Mouse (Mus musculus) midbrain, embryonic 13.5 days (tissue): Measurements from ENCODE around the gene Dusp19. TPM values are rescaled to one million over a fixed set of nuclear protein-coding genes. Genes with fewer than 3 reads are reported as not detected.

Experiments used
- ATAC-seq: fragments of 200-750 bp; cut with Nextera tagmentation; 2 replicates; pipeline ENCODE4 v1.8.0; 2017; ENCODE audit warnings: mild to moderate bottlenecking, moderate TSS enrichment, moderate library complexity
- H3K27ac ChIP-seq: fragments of 300-500 bp; sonication (generic); 2 replicates; pipeline ENCODE4 v1.5.1; 2015; ENCODE audit warnings: inconsistent platforms, mild to moderate bottlenecking, moderate library complexity
- H3K27me3 ChIP-seq: fragments of 300-500 bp; sonication (generic); 2 replicates; pipeline ENCODE4 v1.6.1; 2015; ENCODE audit warnings: mild to moderate bottlenecking, inconsistent platforms
- H3K36me3 ChIP-seq: fragments of 300-500 bp; sonication (generic); 2 replicates; pipeline ENCODE4 v1.6.1; 2015; ENCODE audit warnings: mild to moderate bottlenecking, inconsistent platforms
- H3K4me1 ChIP-seq: fragments of 300-500 bp; sonication (generic); replicated peaks from 2 replicates; pipeline ENCODE4 v1.6.1; 2015; ENCODE audit warnings: inconsistent platforms
- H3K4me2 ChIP-seq: fragments of 300-500 bp; sonication (generic); replicated peaks from 2 replicates; pipeline ENCODE4 v1.6.1; 2015; ENCODE audit warnings: moderate library complexity, mild to moderate bottlenecking, inconsistent platforms
- H3K4me3 ChIP-seq: fragments of 300-500 bp; sonication (generic); replicated peaks from 2 replicates; pipeline ENCODE4 v1.5.1; 2015; ENCODE audit warnings: mild to moderate bottlenecking, inconsistent platforms
- H3K9ac ChIP-seq: fragments of 300-500 bp; sonication (generic); replicated peaks from 2 replicates; pipeline ENCODE4 v1.6.1; 2015; ENCODE audit warnings: mild to moderate bottlenecking, inconsistent platforms
- H3K9me3 ChIP-seq: fragments of 300-500 bp; sonication (generic); 2 replicates; pipeline ENCODE4 v1.6.1; 2016; ENCODE audit warnings: mild to moderate bottlenecking, inconsistent platforms
- WGBS: fragments of 180-500 bp; shearing (Covaris S2); methylation state at CpG from one replicate; pipeline ENCODE4 v1.1.7; 2015; 5-methylcytosine and 5-hydroxymethylcytosine counted together
- polyA plus RNA-seq: library from polyadenylated mRNA; unstranded; fragments of >200 nt; fragmentation: Nextera tagmentation; extraction: Ambion mirVana; gene quantifications from 2 replicates; pipeline ENCODE4 v1.2.1, GENCODE M21; 2015

Gene Dusp19
- polyA plus RNA-seq, 1 experiment from 2014 or later = 17.3 TPM

DNA sequence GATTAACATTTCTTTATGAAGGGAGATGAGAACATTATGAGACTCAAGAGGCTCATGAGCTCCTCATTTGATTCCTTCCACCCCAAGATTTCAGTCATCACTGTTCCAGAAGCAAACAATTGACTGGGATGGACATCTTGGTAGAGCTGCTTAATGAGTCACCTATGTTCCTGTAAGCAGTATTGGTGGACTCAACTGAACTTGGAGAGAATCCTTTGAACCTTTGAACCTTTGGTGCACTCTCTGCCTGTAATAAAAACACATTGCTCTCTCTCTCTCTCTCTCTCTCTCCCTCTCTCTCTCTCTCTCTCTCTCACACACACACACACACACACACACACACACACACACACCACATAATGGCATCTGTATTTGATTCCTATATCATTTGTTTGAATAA lies 16.2 kb upstream of the Dusp19 start:
- no peak for ATAC-seq
- H3K9ac ChIP-seq = no peak overlapping the region
- no peaks in the 10 kb centered on the region for H3K4me1 ChIP-seq
- no peaks in the 10 kb centered on the region for H3K27me3 ChIP-seq
- no peaks in the 10 kb centered on the region for H3K36me3 ChIP-seq
- H3K27ac ChIP-seq = no peak overlapping the region
- no peaks in the 10 kb centered on the region for H3K9me3 ChIP-seq
- no peak overlapping the region for H3K4me2 ChIP-seq
- H3K4me3 ChIP-seq = no peak overlapping the region

- ATAC-seq = no peak
- H3K27ac ChIP-seq = no peak overlapping the region
- H3K27me3 ChIP-seq = no peaks in the 10 kb centered on the region
- H3K4me1 ChIP-seq = no peaks in the 10 kb centered on the region
- H3K4me3 ChIP-seq = no peak overlapping the region
- H3K4me2 ChIP-seq = no peak overlapping the region
- H3K36me3 ChIP-seq = no peaks in the 10 kb centered on the region
- no peak overlapping the region for H3K9ac ChIP-seq
- whole genome bisulfite sequencing = 95% methylated on average over 13 of the region's 13 CpGs
- no peaks in the 10 kb centered on the region for H3K9me3 ChIP-seq
Observed at GRCm38 (mm10) chr2:80602756-80603155, 14.1 kb upstream of the Dusp19 start.

DNA sequence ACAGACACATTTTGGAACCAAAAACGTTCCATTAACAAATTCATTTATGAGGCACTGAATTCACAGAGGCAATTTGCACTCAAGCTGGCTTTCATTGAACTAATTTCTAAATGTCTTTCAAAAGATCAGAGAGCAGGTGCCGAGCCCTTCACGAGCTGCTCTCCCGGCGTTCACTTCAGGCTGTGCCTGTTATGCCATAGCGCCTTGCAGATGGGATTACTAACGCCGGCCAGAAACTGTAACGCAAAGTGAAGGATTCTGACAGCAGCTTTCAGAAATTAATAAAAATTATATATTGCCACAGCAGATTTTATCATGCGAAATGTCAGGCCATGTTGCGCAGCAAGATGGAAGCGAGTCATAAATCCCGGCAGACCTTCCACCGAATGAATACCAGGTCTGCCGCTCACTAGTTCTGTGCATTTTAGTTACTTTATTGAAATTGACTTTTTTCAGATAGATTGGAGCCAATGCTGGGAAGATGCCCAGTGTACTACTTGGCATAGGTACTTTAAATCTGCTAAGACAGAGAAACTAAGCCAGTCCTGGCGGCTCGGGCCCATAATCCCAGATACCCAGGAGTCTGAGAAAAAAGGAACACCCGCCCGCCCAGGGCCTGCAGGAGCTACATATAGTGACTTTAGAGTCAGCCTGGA lies 12.9 kb upstream of the Dusp19 start:
- WGBS = 89% methylated on average over 19 of the region's 19 CpGs
- no peak overlapping the region for H3K4me2 ChIP-seq
- H3K9ac ChIP-seq = no peak overlapping the region
- no peak for ATAC-seq
- H3K27me3 ChIP-seq = no peaks in the 10 kb centered on the region
- no peaks in the 10 kb centered on the region for H3K4me1 ChIP-seq
- H3K27ac ChIP-seq = no peak overlapping the region
- no peaks in the 10 kb centered on the region for H3K36me3 ChIP-seq
- no peak overlapping the region for H3K4me3 ChIP-seq
- H3K9me3 ChIP-seq = no peaks in the 10 kb centered on the region

DNA sequence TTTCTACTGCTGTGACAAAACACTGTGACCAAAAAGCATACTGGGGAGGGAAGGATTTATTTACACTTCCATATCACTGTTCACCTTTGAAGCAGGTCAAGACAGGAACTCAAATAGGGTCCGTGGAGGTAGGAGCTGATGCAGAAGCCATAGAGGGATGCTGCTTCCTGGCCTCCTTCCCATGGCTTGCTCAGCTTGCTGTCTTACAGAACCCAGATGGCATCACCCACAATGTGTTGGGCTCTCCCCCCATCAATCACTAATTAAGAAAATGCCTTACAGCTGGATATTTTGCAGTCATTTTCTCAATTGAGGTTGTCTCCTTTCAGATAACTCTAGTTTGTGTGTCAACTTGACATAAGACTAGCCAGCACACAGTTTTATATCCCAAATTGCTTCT lies 4.6 kb upstream of the Dusp19 start:
- no peaks in the 10 kb centered on the region for H3K9me3 ChIP-seq
- no peaks in the 10 kb centered on the region for H3K27me3 ChIP-seq
- no peaks in the 10 kb centered on the region for H3K36me3 ChIP-seq
- no peak overlapping the region for H3K9ac ChIP-seq
- ATAC-seq = no peak
- no peaks in the 10 kb centered on the region for H3K4me1 ChIP-seq
- H3K4me2 ChIP-seq = no peak overlapping the region
- no peak overlapping the region for H3K4me3 ChIP-seq
- WGBS = 81% methylated on average over 1 of the region's 1 CpGs
- H3K27ac ChIP-seq = no peak overlapping the region

DNA sequence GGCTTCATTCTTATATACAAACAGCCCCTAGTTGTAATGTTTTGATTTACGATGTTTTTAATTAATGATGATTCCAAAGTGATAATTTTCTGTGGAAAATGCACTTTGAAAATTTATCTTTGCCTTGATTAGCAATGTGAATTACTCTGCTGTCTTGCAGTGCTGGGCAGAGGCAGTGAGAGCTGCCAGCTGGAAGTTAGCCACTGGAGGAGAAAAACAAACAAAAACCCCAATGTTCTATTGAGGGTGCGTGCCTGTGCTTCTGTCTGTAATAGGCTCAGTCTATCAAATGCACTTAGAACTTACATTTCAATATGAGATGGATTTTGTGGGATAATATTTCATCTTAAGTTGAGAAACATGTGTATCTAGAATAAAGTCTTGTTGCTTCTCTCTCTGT lies 4.0 kb upstream of the Dusp19 start:
- Histone ChIP-seq H3K27me3 (no peaks in the 10 kb centered on the region), H3K4me3 (no peak overlapping the region), H3K36me3 (no peaks in the 10 kb centered on the region), H3K9ac (no peak overlapping the region), H3K9me3 (no peaks in the 10 kb centered on the region), H3K27ac (no peak overlapping the region), H3K4me1 (peaks cover 4% of the 10 kb centered on the region), H3K4me2 (no peak overlapping the region)
- WGBS = 73% methylated on average over 2 of the region's 2 CpGs
- ATAC-seq = no peak

- Histone ChIP-seq H3K9ac (no peak overlapping the region), H3K4me2 (no peak overlapping the region), H3K27me3 (no peaks in the 10 kb centered on the region), H3K27ac (no peak overlapping the region), H3K36me3 (peaks cover 18% of the 10 kb centered on the region), H3K9me3 (no peaks in the 10 kb centered on the region), H3K4me1 (peaks cover 18% of the 10 kb centered on the region), H3K4me3 (no peak overlapping the region)
- 88% methylated on average over 3 of the region's 3 CpGs for WGBS
- ATAC-seq = no peak
Observed at GRCm38 (mm10) chr2:80618991-80619390, 2.1 kb downstream of the Dusp19 start.

DNA sequence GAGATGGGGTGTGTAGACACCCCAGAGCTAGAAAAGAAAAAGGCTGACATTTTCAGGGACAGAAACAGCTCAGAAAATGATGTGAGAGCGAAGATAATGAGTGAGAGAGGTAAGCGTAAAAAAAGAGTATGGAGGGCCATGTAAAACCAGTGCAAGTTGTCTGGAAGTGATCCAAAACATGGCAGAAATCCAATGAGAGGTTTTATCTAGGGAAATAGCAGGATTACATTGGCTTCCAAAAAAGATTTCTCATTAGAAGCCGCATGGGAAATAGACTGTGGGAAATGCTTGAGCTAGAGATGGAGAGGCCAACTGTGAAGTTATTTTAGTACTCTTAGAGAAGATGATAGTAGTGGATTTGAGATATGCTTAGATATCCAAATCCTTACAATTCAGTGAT lies 5.1 kb downstream of the Dusp19 start:
- ATAC-seq = no peak
- H3K4me3 ChIP-seq = no peak overlapping the region
- peaks cover 18% of the 10 kb centered on the region for H3K4me1 ChIP-seq
- no peaks in the 10 kb centered on the region for H3K9me3 ChIP-seq
- peaks cover 31% of the 10 kb centered on the region for H3K36me3 ChIP-seq
- no peak overlapping the region for H3K4me2 ChIP-seq
- 95% methylated on average over 3 of the region's 3 CpGs for WGBS
- no peak overlapping the region for H3K9ac ChIP-seq
- no peak overlapping the region for H3K27ac ChIP-seq
- H3K27me3 ChIP-seq = no peaks in the 10 kb centered on the region

- H3K4me1 ChIP-seq = no peaks in the 10 kb centered on the region
- no peak overlapping the region for H3K4me3 ChIP-seq
- H3K9me3 ChIP-seq = no peaks in the 10 kb centered on the region
- no peak for ATAC-seq
- peaks cover 38% of the 10 kb centered on the region for H3K36me3 ChIP-seq
- no peak overlapping the region for H3K27ac ChIP-seq
- no peaks in the 10 kb centered on the region for H3K27me3 ChIP-seq
- WGBS = 97% methylated on average over 4 of the region's 4 CpGs
- no peak overlapping the region for H3K4me2 ChIP-seq
- no peak overlapping the region for H3K9ac ChIP-seq
Observed at GRCm38 (mm10) chr2:80624523-80624922, 7.7 kb downstream of the Dusp19 start.

DNA sequence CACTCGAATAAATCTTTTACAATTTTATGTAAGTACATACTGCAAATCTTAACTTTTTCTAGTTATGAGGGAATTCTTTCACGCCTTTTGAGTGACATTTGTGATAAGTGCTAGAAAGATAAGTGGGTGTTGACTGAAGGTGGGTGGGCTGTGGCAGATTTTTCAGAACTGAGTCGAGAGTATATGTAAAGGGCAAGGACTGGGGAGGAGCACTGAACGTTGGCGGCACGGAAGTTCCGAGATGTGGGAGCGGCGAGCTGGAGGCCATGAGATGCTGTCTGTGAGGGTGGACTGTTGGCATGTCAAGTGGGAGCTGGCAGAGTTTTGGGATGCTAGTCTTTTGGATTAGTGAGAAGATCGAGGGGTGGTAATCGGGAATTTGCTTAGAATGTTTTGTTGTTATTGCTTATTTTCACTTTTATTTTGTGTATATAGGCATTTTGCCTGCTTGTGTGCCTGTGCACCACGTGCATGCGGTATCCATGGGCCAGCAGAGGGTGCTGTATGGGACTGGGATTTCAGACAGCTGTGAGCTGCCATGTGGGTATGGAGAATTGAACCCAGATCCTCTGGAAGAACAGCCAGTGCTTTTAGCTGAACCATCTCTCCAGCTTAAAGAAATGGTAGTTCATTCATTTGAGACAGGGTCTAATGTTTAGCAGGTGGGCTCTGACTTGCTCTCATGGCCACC lies 15.6 kb downstream of the Dusp19 start:
- H3K36me3 ChIP-seq = peaks cover 6% of the 10 kb centered on the region
- no peak overlapping the region for H3K9ac ChIP-seq
- H3K27ac ChIP-seq = no peak overlapping the region
- ATAC-seq = no peak
- H3K4me3 ChIP-seq = no peak overlapping the region
- 90% methylated on average over 13 of the region's 13 CpGs for WGBS
- no peak overlapping the region for H3K4me2 ChIP-seq
- H3K4me1 ChIP-seq = no peaks in the 10 kb centered on the region
- H3K9me3 ChIP-seq = no peaks in the 10 kb centered on the region
- H3K27me3 ChIP-seq = no peaks in the 10 kb centered on the region

DNA sequence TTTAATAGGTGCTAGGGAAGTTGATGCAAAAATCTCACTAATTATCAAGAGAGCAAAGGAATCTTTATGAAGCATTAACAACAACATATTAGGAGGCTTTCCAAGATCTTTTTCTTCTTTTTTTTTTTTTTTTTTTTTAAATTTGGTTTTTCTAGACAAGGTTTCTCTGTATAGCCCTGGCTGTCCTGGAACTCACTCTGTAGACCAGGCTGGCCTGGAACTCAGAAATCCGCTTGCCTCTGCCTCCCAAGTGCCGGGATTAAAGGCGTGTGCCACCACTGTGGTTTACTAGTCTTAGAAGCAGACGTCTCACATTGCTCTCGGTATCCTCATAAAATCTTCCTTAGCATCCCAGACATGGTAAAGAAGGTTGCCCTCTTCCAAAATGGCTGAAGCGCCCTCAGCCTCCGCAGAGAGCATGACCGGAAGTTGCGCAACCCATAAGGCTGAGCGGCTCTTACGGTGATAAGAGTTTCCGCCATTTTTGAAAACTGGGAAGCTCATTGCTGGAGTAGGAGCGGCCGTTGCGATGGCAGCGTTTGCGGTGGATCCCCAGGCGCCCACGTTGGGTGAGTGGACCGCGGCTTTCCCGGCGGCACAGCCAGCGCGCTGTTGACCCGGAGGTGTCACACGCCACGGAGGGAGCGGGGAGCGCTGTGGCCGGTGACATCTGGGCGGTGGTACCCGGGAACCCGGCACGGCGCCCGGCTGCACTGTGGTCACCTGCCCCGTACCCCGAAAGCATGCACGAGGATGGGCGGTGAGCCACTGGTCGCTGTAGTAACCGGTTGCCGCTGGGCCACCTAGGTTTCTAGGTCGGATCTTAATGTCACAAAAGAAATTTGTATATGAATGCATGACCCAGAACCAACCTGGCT lies 21.8 kb downstream of the Dusp19 start:
- peak; percentile 98 for ATAC-seq
- no peaks in the 10 kb centered on the region for H3K9me3 ChIP-seq
- peaks cover 10% of the 10 kb centered on the region for H3K36me3 ChIP-seq
- H3K4me1 ChIP-seq = peaks cover 12% of the 10 kb centered on the region
- no peaks in the 10 kb centered on the region for H3K27me3 ChIP-seq
- WGBS = under 1% methylated on average over 45 of the region's 45 CpGs
- H3K4me3 ChIP-seq = peak overlapping the region; percentile 91
- H3K27ac ChIP-seq = peak overlapping the region; percentile 80
- peak overlapping the region; percentile 66 for H3K4me2 ChIP-seq
- peak overlapping the region; percentile 81 for H3K9ac ChIP-seq

DNA sequence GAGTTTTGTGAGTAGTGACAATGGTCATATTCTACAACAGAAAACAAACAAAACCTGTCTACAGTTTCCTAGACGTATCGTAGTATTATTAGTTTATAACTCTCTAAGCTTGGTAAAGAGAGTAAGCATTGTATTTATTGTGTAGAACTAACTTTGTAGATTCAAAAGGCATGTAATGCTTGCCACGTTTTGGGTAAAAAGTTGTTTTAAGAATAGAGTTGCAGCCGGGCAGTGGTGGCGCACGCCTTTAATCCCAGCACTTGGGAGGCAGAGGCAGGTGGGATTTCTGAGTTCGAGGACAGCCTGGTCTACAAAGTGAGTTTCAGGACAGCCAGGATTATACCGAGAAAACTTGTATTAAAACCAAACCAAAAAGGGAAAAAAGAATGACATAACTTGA lies 22.6 kb downstream of the Dusp19 start:
- Histone ChIP-seq H3K27ac (no peak overlapping the region), H3K4me1 (peaks cover 12% of the 10 kb centered on the region), H3K27me3 (no peaks in the 10 kb centered on the region), H3K9me3 (no peaks in the 10 kb centered on the region), H3K4me3 (peak overlapping the region; percentile 91), H3K9ac (peak overlapping the region; percentile 81), H3K36me3 (peaks cover 18% of the 10 kb centered on the region), H3K4me2 (peak overlapping the region; percentile 66)
- no peak for ATAC-seq
- WGBS = 11% methylated on average over 8 of the region's 8 CpGs

DNA sequence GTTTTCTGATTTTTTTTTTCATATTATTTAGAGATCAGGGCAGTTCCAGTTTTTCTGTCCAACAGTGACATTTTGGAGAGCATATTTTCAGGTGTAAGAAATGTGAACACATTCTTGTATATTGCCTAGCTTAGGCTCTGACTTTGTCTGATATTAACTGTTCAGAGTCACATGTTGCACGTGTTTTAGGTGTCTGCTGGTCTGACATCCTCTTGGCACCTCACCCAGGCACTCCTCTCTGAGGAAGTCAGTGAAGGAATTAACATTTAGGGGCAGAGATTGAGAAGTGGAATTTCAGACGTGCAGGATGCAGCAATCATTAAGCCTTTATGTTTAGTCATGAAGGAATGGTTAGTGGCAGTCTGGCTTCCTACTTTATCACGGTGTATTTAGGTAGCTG lies 23.0 kb downstream of the Dusp19 start:
- peaks cover 12% of the 10 kb centered on the region for H3K4me1 ChIP-seq
- H3K9ac ChIP-seq = peak overlapping the region; percentile 48; the same call in 1 of the 2 replicates
- 68% methylated on average over 3 of the region's 3 CpGs for WGBS
- no peak for ATAC-seq
- no peaks in the 10 kb centered on the region for H3K27me3 ChIP-seq
- no peak overlapping the region for H3K27ac ChIP-seq
- peak overlapping the region; percentile 91 for H3K4me3 ChIP-seq
- H3K4me2 ChIP-seq = peak overlapping the region; percentile 66
- peaks cover 21% of the 10 kb centered on the region for H3K36me3 ChIP-seq
- no peaks in the 10 kb centered on the region for H3K9me3 ChIP-seq
